Mouse (Mus musculus) CH12.LX (cell line): ENCODE data around the gene Morn2. TPM values are rescaled to one million over a fixed set of nuclear protein-coding genes. Genes with fewer than 3 reads are reported as not detected.

Experiments used
- DNase-seq: peaks from one replicate; pipeline ENCODE4 v3.0.0-alpha.2; 2013; ENCODE audit errors: extremely low read depth
- H3K27ac ChIP-seq: 2 replicates; pipeline ENCODE4 v1.5.1; 2012; ENCODE audit warnings: low read depth, mild to moderate bottlenecking, control low read depth, moderate library complexity; ENCODE audit not compliant: insufficient read depth
- H3K27me3 ChIP-seq: replicated peaks from 2 replicates; pipeline ENCODE3; 2012; ENCODE audit warnings: inconsistent platforms
- H3K36me3 ChIP-seq, 2 experiments: replicated peaks in 1 of 2; 2 replicates each; pipeline versions ENCODE3 to v1.6.1; 2012; ENCODE audit warnings: inconsistent platforms in 1 of 2, low read length in 1 of 2, mild to moderate bottlenecking in 1 of 2, mixed read lengths in 1 of 2, moderate library complexity in 1 of 2; ENCODE audit not compliant: control insufficient read depth in 1 of 2, insufficient read depth in 1 of 2
- H3K4me1 ChIP-seq, 2 experiments: 2 replicates each; pipeline ENCODE4 v1.6.1; 2012; ENCODE audit warnings: inconsistent platforms in 1 of 2, moderate library complexity in 1 of 2; ENCODE audit not compliant: insufficient read depth in 2 of 2, control insufficient read depth in 1 of 2
- H3K4me2 ChIP-seq: 2 replicates; pipeline ENCODE4 v1.6.1; 2012; ENCODE audit warnings: low read depth, mild to moderate bottlenecking, control low read depth; ENCODE audit not compliant: poor library complexity, insufficient read depth, severe bottlenecking
- H3K4me3 ChIP-seq, 3 experiments: fragments of 150-350 bp in 1 of 3; sonication (generic) in 1 of 3; replicated peaks in 1 of 3; 2 replicates each; pipeline versions ENCODE3 to v1.5.1; 2011 to 2012; ENCODE audit warnings: low read depth in 2 of 3, low read length in 2 of 3, mild to moderate bottlenecking in 2 of 3, moderate library complexity in 2 of 3, control low read depth in 1 of 3, improper control_type of control experiment in 1 of 3, inconsistent platforms in 1 of 3, mixed read lengths in 1 of 3; ENCODE audit not compliant: poor library complexity in 1 of 3
- H3K79me2 ChIP-seq: replicated peaks from 2 replicates; pipeline ENCODE4 v1.6.1; 2012; ENCODE audit warnings: mild to moderate bottlenecking, moderate library complexity; ENCODE audit not compliant: control insufficient read depth, poor library complexity, insufficient read depth, severe bottlenecking; ENCODE audit errors: extremely low read depth
- H3K9ac ChIP-seq: 2 replicates; pipeline ENCODE4 v1.6.1; 2012; ENCODE audit warnings: low read depth, mild to moderate bottlenecking, control low read depth, moderate library complexity; ENCODE audit not compliant: insufficient read depth
- H3K9me3 ChIP-seq: replicated peaks from 2 replicates; pipeline ENCODE3; 2012; ENCODE audit warnings: low read length, inconsistent platforms, mixed read lengths
- ELF1 ChIP-seq: IDR thresholded peaks from 2 replicates; pipeline ENCODE4 v1.6.1; 2014; ENCODE audit warnings: low read depth, mild to moderate bottlenecking, inconsistent platforms, low read length, improper control_type of control experiment
- NRF1 ChIP-seq: IDR thresholded peaks from 2 replicates; pipeline ENCODE4 v1.6.1; 2014; ENCODE audit warnings: low read depth, mild to moderate bottlenecking, inconsistent platforms, low read length, improper control_type of control experiment, moderate library complexity
- USF1 ChIP-seq: IDR thresholded peaks from 2 replicates; pipeline ENCODE4 v1.6.1; 2014; ENCODE audit warnings: low read depth, mild to moderate bottlenecking, inconsistent platforms, low read length, improper control_type of control experiment
- dilution Hi-C: fragments of 300-500 bp; cut with MboI; formaldehyde crosslinking; loops from 2 replicates; pipeline ENCODE4 v1.14.3; 2020; ENCODE audit warnings: low sequenced_read_pairs; ENCODE audit not compliant: extremely low pct_unique_long_range_greater_than_20kb, extremely low pct_ligation_motif_present
- in situ Hi-C: fragments of 300-500 bp; cut with MboI; formaldehyde crosslinking; loops from 3 replicates; pipeline ENCODE4 v1.14.3; 2019; ENCODE audit warnings: low sequenced_read_pairs, low pct_ligation_motif_present, low pct_unique_long_range_greater_than_20kb, mixed read lengths
- polyA plus RNA-seq: library from polyadenylated mRNA; unstranded; fragments of >175 nt; gene quantifications from 2 replicates; pipeline ENCODE4 v1.2.1, GENCODE M21; 2012; ENCODE audit warnings: low read depth; ENCODE audit not compliant: insufficient read length
- total RNA-seq, 2 experiments: library from RNA; depleted of rRNA; stranded (reverse); fragments of 300-350 nt in 1 of 2; fragments of >200 nt in 1 of 2; gene quantifications; 2 replicates each; pipeline ENCODE4 v1.2.3; 2012 to 2014

The Morn2 gene
- total and polyA plus RNA-seq, 3 experiments = 14.5 to 18.4 (median 17.2) TPM

DNA sequence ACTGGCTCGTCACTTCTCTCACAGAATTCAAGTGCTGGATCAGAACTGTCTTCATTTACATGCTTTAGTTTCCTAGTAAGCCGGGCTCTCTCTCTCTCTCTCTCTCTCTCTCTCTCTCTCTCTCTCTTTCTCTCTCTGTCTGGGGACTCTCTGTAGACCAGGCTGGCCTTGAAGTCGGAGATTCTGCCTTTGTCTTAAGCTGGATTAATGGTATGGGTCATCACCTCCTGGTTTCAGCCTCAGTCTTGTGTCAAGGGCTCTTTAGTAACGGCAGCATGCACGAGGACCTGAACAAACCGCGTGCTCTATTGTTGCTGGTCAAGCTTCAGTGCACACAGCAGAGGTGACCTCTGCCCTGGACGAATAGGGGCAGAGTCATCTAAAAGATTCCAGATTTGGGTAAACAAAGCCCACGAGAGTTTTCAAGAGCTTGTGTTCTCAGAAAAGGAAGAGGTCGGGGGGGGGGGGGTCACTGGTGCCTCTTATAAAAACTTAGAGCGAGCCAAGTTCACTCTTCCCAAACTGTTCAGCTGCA lies 56.7 kb downstream of the Morn2 start:
- no peak overlapping the region for H3K4me3 ChIP-seq
- DNase-seq = no peak
- H3K9ac ChIP-seq = no peak overlapping the region
- no peak for TF ChIP-seq ELF1
- TF ChIP-seq USF1 = no peak
- no peak for TF ChIP-seq NRF1
- in situ Hi-C loops (no loop called here), dilution Hi-C loops (no loop called here)
- H3K79me2 ChIP-seq = no peaks in the 10 kb centered on the region
- H3K4me2 ChIP-seq = no peak overlapping the region
- no peaks in the 10 kb centered on the region for H3K9me3 ChIP-seq
- no peak overlapping the region for H3K27ac ChIP-seq
- no peaks in the 10 kb centered on the region for H3K36me3 ChIP-seq
- no peaks in the 10 kb centered on the region for H3K4me1 ChIP-seq
- no peaks in the 10 kb centered on the region for H3K27me3 ChIP-seq

Other genes starting within 250 kb of the Morn2 start
- gene Hnrnpll, start 227.9 kb upstream of the Morn2 start, total RNA-seq (2012; rRNA removed) = 24.1 and 26.1 TPM in 2 replicates
- 22.3 and 24.2 TPM in 2 replicates for gene Hnrnpll, start 227.9 kb upstream of the Morn2 start, total RNA-seq (2014; rRNA removed)
- gene Hnrnpll, start 227.9 kb upstream of the Morn2 start, polyA plus RNA-seq = 14.4 TPM in 2 replicates
- not detected in 2 replicates for gene Galm, start 162.7 kb upstream of the Morn2 start, total RNA-seq (2012; rRNA removed)
- 0.09 TPM in 1 of 2 replicates, not detected in the other for gene Galm, start 162.7 kb upstream of the Morn2 start, total RNA-seq (2014; rRNA removed)
- not detected in 2 replicates for gene Galm, start 162.7 kb upstream of the Morn2 start, polyA plus RNA-seq
- 268 and 366 TPM in 2 replicates for gene Srsf7, start 82.9 kb upstream of the Morn2 start, total RNA-seq (2012; rRNA removed)
- gene Srsf7, start 82.9 kb upstream of the Morn2 start, total RNA-seq (2014; rRNA removed) = 442 and 482 TPM in 2 replicates
- 383 and 398 TPM in 2 replicates for gene Srsf7, start 82.9 kb upstream of the Morn2 start, polyA plus RNA-seq
- gene Ttc39d, start 82.7 kb upstream of the Morn2 start, total RNA-seq (2012; rRNA removed) = 0.13 TPM in 1 of 2 replicates, not detected in the other
- not detected in 2 replicates for gene Ttc39d, start 82.7 kb upstream of the Morn2 start, total RNA-seq (2014; rRNA removed)
- not detected in 2 replicates for gene Ttc39d, start 82.7 kb upstream of the Morn2 start, polyA plus RNA-seq
- gene Gemin6, start 65.8 kb upstream of the Morn2 start, total RNA-seq (2012; rRNA removed) = 65.6 and 85.9 TPM in 2 replicates
- 120 and 143 TPM in 2 replicates for gene Gemin6, start 65.8 kb upstream of the Morn2 start, total RNA-seq (2014; rRNA removed)
- gene Gemin6, start 65.8 kb upstream of the Morn2 start, polyA plus RNA-seq = 63.4 and 66.0 TPM in 2 replicates
- gene Dhx57, start 273 bp downstream of the Morn2 start, total RNA-seq (2012; rRNA removed) = 13.6 and 20.3 TPM in 2 replicates
- gene Dhx57, start 273 bp downstream of the Morn2 start, total RNA-seq (2014; rRNA removed) = 22.0 and 22.4 TPM in 2 replicates
- 19.2 and 21.7 TPM in 2 replicates for gene Dhx57, start 273 bp downstream of the Morn2 start, polyA plus RNA-seq
- gene Arhgef33, start 17.2 kb downstream of the Morn2 start, total RNA-seq (2012; rRNA removed) = 0.50 and 0.55 TPM in 2 replicates
- 0.12 TPM in 1 of 2 replicates, not detected in the other for gene Arhgef33, start 17.2 kb downstream of the Morn2 start, total RNA-seq (2014; rRNA removed)
- not detected in 2 replicates for gene Arhgef33, start 17.2 kb downstream of the Morn2 start, polyA plus RNA-seq
- gene Gm10190, start 83.3 kb downstream of the Morn2 start, total RNA-seq (2012; rRNA removed) = not detected in 2 replicates
- not detected in 2 replicates for gene Gm10190, start 83.3 kb downstream of the Morn2 start, total RNA-seq (2014; rRNA removed)
- not detected in 2 replicates for gene Gm10190, start 83.3 kb downstream of the Morn2 start, polyA plus RNA-seq
- 4.7 TPM in 2 replicates for gene Sos1, start 190.2 kb downstream of the Morn2 start, total RNA-seq (2012; rRNA removed)
- gene Sos1, start 190.2 kb downstream of the Morn2 start, total RNA-seq (2014; rRNA removed) = 3.6 and 4.0 TPM in 2 replicates
- 9.5 and 10.7 TPM in 2 replicates for gene Sos1, start 190.2 kb downstream of the Morn2 start, polyA plus RNA-seq